Mouse (Mus musculus) T-helper 17 cell (primary cell): Measurements from ENCODE around the gene Npas2.

Experiments
- in situ Hi-C, 2 experiments: fragments of 300-600 bp; cut with MboI, MseI; formaldehyde crosslinking; loops; 1 replicate in 1 of 2; 2 replicates in 1 of 2; pipeline ENCODE4 v1.15.1; 2025; ENCODE audit warnings: high pct_unique_total_duplicates in 2 of 2

The Npas2 gene

GRCm38 (mm10) chr1:39370431-39370830 is 176.9 kb downstream of the Npas2 start:
- in situ Hi-C loops: no loop called here

DNA sequence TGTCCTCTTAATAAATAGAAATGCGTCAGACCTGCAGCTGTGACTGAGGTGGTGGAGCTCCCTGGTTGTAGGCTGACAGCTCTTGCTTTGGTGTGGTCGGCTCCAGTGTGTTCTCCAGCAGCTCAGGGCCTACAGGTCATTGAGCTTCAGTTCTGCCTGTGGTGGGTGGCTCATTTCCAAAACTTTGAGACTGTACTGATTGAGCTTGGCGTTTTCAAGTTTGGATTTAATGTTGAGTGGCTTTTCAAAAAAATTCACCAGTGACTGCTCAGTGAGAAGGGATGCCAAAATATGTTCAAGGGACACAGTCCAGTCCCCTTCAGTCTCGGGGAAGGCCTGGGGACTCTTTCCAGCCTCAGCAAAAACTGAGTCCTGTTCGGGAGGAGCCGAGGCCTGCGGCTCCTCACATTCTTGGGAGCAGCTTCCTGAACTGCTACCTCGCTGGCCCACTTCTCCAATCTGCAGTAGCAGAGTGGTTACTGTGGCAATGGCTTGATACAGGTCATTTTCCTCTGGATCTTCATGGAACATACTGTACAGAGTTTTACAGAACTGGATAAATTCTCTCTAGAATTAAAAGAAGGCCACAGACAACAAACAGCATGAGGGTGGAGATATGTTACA is 178.8 kb downstream of the Npas2 start:
- in situ Hi-C loops: no loop called here

DNA sequence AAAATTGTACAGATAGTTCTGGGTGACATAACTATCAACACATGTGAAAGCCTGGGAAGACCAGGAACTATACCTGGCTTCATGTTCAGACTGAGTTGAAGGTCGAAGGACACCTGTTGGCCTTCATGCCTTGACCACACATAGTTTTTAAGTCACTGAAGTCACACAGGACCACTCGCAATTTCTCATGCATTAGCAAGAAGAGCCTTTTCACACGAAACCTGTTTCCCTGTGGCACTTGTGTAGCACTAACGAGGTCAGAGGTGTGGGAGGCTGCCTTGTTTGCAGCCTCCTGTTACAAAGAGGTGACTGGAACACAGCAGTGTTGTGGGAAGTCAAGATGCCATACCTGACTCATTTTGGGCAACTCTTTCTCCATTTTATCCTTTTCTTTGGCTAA is 179.8 kb downstream of the Npas2 start:
- in situ Hi-C loops: no loop called here

GRCm38 (mm10) chr1:39374231-39374809 is 180.8 kb downstream of the Npas2 start:
- in situ Hi-C loops: no loop called here

- in situ Hi-C loops: no loop called here
These were observed 182.6 kb downstream of the Npas2 start for GRCm38 (mm10) chr1:39376121-39376520.

GRCm38 (mm10) chr1:39376726-39377240 is 183.3 kb downstream of the Npas2 start:
- in situ Hi-C loops: no loop called here

GRCm38 (mm10) chr1:39378540-39378939 is 185.0 kb downstream of the Npas2 start:
- in situ Hi-C loops: no loop called here

- in situ Hi-C loops: no loop called here
These were observed 185.5 kb downstream of the Npas2 start for GRCm38 (mm10) chr1:39379021-39379420.

- in situ Hi-C loops: no loop called here
These were observed 187.5 kb downstream of the Npas2 start for GRCm38 (mm10) chr1:39381017-39381416.

DNA sequence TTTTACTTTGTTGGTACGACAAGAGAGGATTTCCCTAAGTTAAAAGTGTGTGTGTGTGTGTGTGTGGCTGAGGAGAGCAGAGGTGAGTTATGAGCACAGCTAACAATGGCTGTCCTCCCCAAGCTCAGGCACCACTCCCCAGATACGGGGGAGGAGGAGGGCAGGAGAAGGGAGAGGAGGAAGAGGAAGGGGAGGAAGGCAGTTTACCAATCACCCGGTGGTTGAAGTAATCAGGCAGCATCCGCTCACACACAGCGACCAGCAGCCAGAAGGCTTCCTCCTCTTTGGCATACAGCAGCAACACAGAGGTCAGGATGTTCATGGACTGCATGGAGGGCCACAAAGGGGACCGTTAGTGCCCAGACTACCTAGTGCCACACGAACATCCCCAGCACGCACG is 191.4 kb downstream of the Npas2 start:
- in situ Hi-C loops: no loop called here

DNA sequence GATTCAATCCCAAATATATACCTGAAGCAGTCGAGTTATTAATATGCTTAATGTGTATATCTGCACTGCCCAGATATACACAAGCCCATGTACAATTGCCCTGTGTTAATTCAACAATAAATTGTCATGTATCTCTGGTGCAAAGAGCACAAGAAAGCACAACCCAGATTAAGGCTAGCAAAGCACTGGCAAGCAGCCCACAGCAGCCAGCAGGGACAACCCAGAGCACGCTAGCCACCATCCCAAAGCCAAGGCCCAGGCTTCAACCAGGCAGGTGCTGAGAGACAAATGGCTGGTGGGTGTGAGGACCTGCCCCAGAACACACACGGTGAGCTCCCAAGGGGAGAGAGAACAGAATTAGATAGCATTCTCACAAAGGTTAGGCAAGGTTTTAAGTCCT is 192.9 kb downstream of the Npas2 start:
- in situ Hi-C loops: no loop called here

DNA sequence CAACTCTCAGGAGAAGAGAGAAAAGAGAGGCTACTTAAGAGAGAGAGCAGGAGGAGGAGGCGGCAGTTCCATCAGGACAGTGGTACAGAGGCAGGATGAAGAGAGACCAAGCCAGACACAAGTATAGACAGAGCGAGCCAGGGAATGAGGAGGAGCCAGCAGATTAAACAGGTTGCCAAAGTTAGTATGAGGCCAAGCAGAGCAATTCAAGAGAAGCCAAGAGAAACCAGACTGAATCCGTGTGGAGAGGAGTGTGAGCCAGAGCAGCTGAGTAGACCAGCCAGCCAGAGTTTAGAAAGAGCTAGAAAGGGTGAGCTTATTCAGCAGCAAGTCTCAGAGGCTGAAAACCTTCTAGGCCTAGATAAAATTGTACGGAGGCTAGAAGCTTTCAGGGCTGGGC is 194.0 kb downstream of the Npas2 start:
- in situ Hi-C loops: no loop called here

GRCm38 (mm10) chr1:39388163-39388562 is 194.6 kb downstream of the Npas2 start:
- in situ Hi-C loops: no loop called here

DNA sequence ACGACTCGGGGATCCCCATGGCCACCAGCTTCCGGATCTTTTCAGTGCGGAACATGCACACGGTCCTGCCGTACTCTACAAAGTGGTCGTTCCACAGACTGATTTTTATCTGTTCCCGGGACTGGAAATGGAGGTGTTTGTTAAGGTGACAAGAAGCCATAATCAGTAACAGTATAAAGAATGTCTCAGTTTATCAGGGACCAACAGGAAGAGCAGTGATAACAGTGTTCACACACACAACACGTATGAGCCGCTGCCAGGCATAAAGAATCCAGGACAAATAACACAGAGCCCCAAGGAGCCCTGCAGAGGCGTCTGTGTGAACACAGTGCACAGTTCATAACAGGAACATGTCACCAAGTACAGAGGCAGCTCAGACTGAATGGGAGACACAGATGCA is 195.8 kb downstream of the Npas2 start:
- in situ Hi-C loops: no loop called here

DNA sequence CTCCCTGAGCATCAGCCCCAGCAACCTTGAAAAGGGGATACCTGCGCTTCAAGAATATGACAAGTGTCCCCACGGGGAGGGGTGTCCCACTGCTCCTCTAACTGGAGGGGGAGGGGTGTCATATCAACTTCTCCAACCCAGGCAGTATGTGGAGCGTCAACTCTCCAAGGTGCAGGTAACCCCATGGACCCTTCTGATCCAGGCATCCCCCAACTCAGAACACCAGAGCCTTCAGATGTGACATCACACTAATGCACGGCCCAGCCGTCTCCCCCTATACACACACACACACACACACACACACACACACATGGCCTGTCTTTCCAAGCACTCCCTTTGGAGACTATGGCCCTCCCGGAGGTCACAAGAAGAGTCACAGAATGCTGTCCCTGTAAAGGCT is 198.1 kb downstream of the Npas2 start:
- in situ Hi-C loops: loop anchor here (5.0 to 10.0 kb wide), 2 partner anchors 113 to 131 kb away; no protein-coding TSS in a partner anchor

- in situ Hi-C loops: loop anchor here (5.0 to 10.0 kb wide), 2 partner anchors 113 to 130 kb away; no protein-coding TSS in a partner anchor
These were observed 198.7 kb downstream of the Npas2 start for GRCm38 (mm10) chr1:39392189-39392588.

DNA sequence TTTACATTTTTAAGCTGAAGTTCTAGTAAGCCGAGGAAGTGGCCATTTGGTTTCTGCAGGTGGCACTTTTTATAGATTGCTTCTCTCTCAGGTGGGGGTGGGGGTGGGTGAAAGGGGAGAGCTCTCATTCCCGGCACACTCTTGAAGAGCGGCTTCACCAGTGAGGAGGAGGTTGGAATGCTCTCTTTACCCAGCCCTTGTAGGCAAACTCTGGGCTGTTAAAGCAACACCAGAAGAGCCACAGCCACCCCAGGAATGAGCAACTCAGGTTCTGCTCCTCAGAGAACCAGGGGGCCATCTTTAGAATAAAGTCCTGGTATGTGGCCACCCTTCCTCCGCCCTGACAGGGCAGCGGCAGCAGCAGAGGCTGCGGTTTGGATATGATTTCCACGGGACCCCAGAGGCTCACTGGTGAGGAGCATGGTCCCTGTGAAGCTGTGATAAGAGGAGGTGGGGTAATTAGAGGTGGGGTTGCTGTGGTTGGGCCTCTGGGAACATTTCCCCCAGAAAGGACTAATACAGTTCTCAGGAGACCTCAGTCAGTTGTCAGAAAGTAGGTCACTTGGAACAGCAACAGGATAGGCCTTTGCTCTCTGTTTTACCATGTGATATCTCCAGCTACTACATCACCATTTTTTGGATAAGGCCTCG is 199.8 kb downstream of the Npas2 start:
- in situ Hi-C loops: loop anchor here (5.0 to 10.0 kb wide), 2 partner anchors 111 to 129 kb away; no protein-coding TSS in a partner anchor

GRCm38 (mm10) chr1:39394096-39394495 is 200.6 kb downstream of the Npas2 start:
- in situ Hi-C loops: loop anchor here (5.0 to 10.0 kb wide), 2 partner anchors 111 to 128 kb away; no protein-coding TSS in a partner anchor

DNA sequence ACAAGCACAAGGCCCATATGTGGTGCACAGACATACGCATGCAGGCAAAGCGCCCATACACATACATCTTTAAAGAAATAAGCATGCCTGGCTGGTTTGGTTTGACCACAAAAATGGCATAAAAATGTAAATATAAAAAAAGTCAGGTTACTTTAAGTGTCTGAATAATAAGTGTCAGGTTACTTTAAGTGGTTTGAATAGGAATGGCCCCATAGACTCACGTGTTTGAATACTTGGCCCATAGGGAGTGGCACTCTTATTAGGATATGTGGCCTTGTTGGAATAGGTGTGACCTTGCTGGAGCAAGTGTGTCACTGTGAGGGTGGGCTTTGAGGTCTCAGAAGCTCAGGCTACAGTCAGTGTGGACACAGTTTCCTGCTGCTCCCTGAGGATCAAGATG is 201.1 kb downstream of the Npas2 start:
- in situ Hi-C loops: loop anchor here (5.0 to 10.0 kb wide), 2 partner anchors 110 to 128 kb away; no protein-coding TSS in a partner anchor

GRCm38 (mm10) chr1:39396347-39396746 is 202.8 kb downstream of the Npas2 start:
- in situ Hi-C loops: loop anchor here in 1 of 2 experiments (10.0 kb wide), 1 partner anchor 108 kb away; no protein-coding TSS in a partner anchor

DNA sequence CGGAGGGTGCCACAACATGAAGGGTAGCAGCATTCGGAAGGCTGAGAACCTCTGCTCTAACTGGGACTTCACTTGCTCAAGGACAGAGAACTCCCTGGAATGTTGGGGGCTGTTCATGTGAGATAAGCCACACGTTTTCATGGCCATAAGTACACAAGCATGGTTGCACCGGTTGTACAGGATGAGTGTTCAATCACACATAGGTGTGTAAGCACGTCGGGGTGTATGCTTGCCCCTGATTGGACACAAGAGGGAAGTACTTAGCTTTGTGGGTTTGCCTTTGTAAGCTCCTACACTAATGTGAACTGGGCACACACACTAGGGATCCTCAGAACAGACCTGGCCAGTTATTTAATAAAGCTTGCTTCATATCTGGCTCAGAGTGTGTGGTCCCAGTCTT is 204.8 kb downstream of the Npas2 start:
- in situ Hi-C loops: loop anchor here in 1 of 2 experiments (10.0 kb wide), 1 partner anchor 107 kb away; no protein-coding TSS in a partner anchor

- in situ Hi-C loops: loop anchor here in 1 of 2 experiments (10.0 kb wide), 1 partner anchor 106 kb away; no protein-coding TSS in a partner anchor
These were observed 205.7 kb downstream of the Npas2 start for GRCm38 (mm10) chr1:39399228-39399627.
